Mouse (Mus musculus) ES-E14 (cell line): Measurements from ENCODE around the gene Mtcl1. TPM values are rescaled to one million over a fixed set of nuclear protein-coding genes. Genes with fewer than 3 reads are reported as not detected.

Source experiments
- DNase-seq: peaks from one replicate; pipeline ENCODE4 v3.0.0-alpha.2; 2013; ENCODE audit warnings: low read depth, low spot score
- H3K27ac ChIP-seq: 2 replicates; pipeline ENCODE4 v1.5.1; 2012; ENCODE audit warnings: low read depth, mild to moderate bottlenecking, low read length, moderate library complexity, mixed read lengths; ENCODE audit not compliant: poor library complexity, insufficient read depth, severe bottlenecking
- H3K36me3 ChIP-seq: 2 replicates; pipeline ENCODE4 v1.6.1; 2012; ENCODE audit warnings: mild to moderate bottlenecking, low read length, moderate library complexity, mixed read lengths; ENCODE audit not compliant: control insufficient read depth, poor library complexity, insufficient read depth, severe bottlenecking
- H3K4me1 ChIP-seq, 2 experiments: fragments of 150-350 bp in 1 of 2; sonication (generic) in 1 of 2; 2 replicates each; pipeline ENCODE4 v1.6.1; 2012; ENCODE audit warnings: low read length in 2 of 2, mild to moderate bottlenecking in 1 of 2, mixed read lengths in 1 of 2; ENCODE audit not compliant: control insufficient read depth in 2 of 2, insufficient read depth in 2 of 2, poor library complexity in 1 of 2
- H3K4me3 ChIP-seq, 2 experiments: fragments of 150-350 bp in 1 of 2; sonication (generic) in 1 of 2; 2 replicates each; pipeline ENCODE4 v1.5.1; 2012; ENCODE audit warnings: low read length in 2 of 2, low read depth in 1 of 2, mild to moderate bottlenecking in 1 of 2, mixed read lengths in 1 of 2; ENCODE audit not compliant: insufficient read depth in 1 of 2, poor library complexity in 1 of 2, severe bottlenecking in 1 of 2
- H3K9ac ChIP-seq: 2 replicates; pipeline ENCODE4 v1.6.1; 2012; ENCODE audit warnings: low read depth, mild to moderate bottlenecking, low read length, mixed read lengths; ENCODE audit not compliant: poor library complexity, insufficient read depth, severe bottlenecking
- H3K9me3 ChIP-seq: fragments of 150-350 bp; sonication (generic); 2 replicates; pipeline ENCODE4 v1.6.1; 2012; ENCODE audit warnings: low read depth, mild to moderate bottlenecking, low read length; ENCODE audit not compliant: control insufficient read depth, insufficient read depth
- CHD2 ChIP-seq: IDR thresholded peaks from 2 replicates; pipeline ENCODE4 v1.6.1; 2014; ENCODE audit warnings: mild to moderate bottlenecking, low read depth, low read length, inconsistent platforms
- HCFC1 ChIP-seq: IDR thresholded peaks from 2 replicates; pipeline ENCODE4 v1.6.1; 2012; ENCODE audit warnings: low read length, inconsistent platforms, borderline replicate concordance; ENCODE audit not compliant: insufficient read depth
- MAFK ChIP-seq: IDR thresholded peaks from 2 replicates; pipeline ENCODE4 v1.6.1; 2014; ENCODE audit warnings: mild to moderate bottlenecking, low read depth, low read length, inconsistent platforms; ENCODE audit not compliant: insufficient read depth
- ZC3H11A ChIP-seq: IDR thresholded peaks from 2 replicates; pipeline ENCODE4 v1.6.1; 2012; ENCODE audit warnings: low read depth, mild to moderate bottlenecking, inconsistent platforms, low read length, borderline replicate concordance
- ZNF384 ChIP-seq: IDR thresholded peaks from 2 replicates; pipeline ENCODE4 v1.6.1; 2012; ENCODE audit warnings: low read depth, low read length, inconsistent platforms
- in situ Hi-C, 2 experiments: fragments of 600-800 bp; cut with MboI; formaldehyde crosslinking; loops; one replicate each; pipeline ENCODE4 v1.15.1; 2025; ENCODE audit warnings: low sequenced_read_pairs in 2 of 2, inconsistent platforms in 1 of 2; ENCODE audit not compliant: unreplicated experiment in 2 of 2
- total RNA-seq: library from RNA; depleted of rRNA; stranded (reverse); fragments of 300-350 nt; gene quantifications from 2 replicates; pipeline ENCODE4 v1.2.3, GENCODE M21; 2012

Gene Mtcl1
- total RNA-seq, 1 experiment: 75.8 TPM

DNA sequence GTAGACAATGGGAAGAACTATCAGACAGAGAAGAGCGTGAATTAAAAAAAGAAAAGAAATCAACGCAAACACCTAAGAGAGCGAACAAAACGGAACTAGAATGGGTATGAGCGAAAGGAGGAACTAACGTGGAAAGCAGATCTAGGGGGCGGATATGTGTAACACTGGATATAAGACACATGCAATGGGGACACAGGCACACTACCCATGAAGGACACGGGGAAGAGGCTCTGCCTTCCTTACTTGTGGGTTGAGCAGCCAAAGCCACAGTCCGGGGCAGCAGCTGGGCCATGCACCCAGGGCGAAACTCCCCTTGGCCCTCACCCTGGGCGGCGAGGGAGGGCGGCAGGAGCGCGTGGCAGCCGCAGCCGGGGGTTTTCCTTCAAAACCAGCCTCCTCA is 71.4 kb downstream of the Mtcl1 start:
- Histone ChIP-seq H3K36me3 (peaks cover 53% of the 10 kb centered on the region), H3K27ac (no peak overlapping the region), H3K4me1 (peaks cover 2 to 21% of the 10 kb centered on the region in 2 experiments), H3K4me3 (no peak overlapping the region), H3K9ac (no peak overlapping the region), H3K9me3 (no peaks in the 10 kb centered on the region)
- in situ Hi-C loops: no loop called here
- DNase-seq: no peak
- TF ChIP-seq CHD2: no peak
- no peak for TF ChIP-seq ZNF384
- no peak for TF ChIP-seq MAFK
- no peak for TF ChIP-seq ZC3H11A
- no peak for TF ChIP-seq HCFC1

DNA sequence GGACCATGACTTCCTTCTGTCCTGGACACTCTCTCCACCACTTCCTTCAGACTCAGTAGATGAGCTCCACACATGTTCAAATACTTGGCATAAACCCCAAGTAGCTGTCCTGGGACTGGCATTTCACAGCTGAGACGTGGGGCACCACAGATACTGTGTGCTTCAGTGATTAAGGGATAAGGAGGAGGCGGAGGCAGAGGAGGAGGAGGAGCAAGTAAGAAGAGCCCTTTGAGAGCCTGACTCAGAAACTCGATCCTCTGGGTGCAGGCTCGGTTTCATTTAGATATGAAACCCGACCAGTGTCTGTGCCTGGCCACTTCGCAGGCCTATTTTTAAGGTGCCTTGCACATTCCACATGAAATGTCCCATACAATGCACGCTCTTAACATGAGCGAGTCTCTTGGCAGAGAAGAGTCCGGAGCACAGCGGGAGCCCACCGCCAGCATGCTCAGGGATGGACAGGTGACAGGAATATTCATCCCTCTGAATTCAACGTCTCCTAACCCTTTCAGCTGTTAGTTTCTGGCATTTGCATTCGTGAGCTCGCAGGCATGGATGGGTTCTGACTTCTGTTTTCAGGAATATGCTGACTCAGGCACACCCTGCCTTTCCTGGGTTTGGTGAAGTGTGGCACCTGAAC is 74.8 kb downstream of the Mtcl1 start:
- Histone ChIP-seq H3K9ac (no peak overlapping the region), H3K27ac (no peak overlapping the region), H3K9me3 (no peaks in the 10 kb centered on the region), H3K4me3 (no peak overlapping the region), H3K36me3 (peaks cover 55% of the 10 kb centered on the region), H3K4me1 (peaks cover 2 to 18% of the 10 kb centered on the region in 2 experiments)
- TF ChIP-seq CHD2 (no peak), ZNF384 (no peak), MAFK (peak; percentile 79), HCFC1 (no peak), ZC3H11A (no peak)
- in situ Hi-C loops: no loop called here
- DNase-seq: no peak

DNA sequence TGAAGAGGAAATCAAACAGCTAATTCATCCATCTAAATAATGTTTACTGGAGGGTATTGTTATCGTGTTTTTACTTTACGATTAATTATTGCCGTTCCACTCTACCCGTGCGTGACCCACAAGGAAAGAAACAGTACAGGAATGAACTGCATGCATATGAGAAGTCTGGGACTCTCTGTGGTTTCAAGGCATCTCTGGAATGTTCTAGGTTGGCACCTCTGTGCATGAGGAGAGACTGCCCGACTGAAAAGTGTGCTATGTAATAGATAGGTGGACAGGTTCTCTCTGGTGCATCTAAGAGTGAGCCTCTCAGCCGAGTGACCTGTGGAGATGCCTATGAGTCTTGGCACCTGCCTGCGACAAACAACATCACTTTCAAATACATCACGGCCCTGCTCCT is 78.7 kb downstream of the Mtcl1 start:
- H3K36me3 ChIP-seq: peaks cover 46% of the 10 kb centered on the region

GRCm38 (mm10) chr17:66369777-66370176 is 79.8 kb downstream of the Mtcl1 start:
- Histone ChIP-seq H3K4me3 (no peak overlapping the region), H3K9ac (no peak overlapping the region), H3K27ac (no peak overlapping the region), H3K4me1 (peaks cover 0 to 7% of the 10 kb centered on the region in 2 experiments; a peak in 3 of 4 replicates), H3K36me3 (peaks cover 41% of the 10 kb centered on the region), H3K9me3 (no peaks in the 10 kb centered on the region)
- TF ChIP-seq ZC3H11A: no peak
- TF ChIP-seq ZNF384: no peak
- TF ChIP-seq MAFK: no peak
- no peak for TF ChIP-seq HCFC1
- TF ChIP-seq CHD2: no peak
- in situ Hi-C loops: no loop called here
- DNase-seq: no peak

More for the DNA sequence above, 78.7 kb downstream of the Mtcl1 start:
- no peak overlapping the region for H3K27ac ChIP-seq
- H3K4me3 ChIP-seq: no peak overlapping the region
- H3K9ac ChIP-seq: no peak overlapping the region
- DNase-seq: no peak
- no peak for TF ChIP-seq MAFK
- TF ChIP-seq CHD2: no peak
- TF ChIP-seq ZNF384: no peak
- TF ChIP-seq ZC3H11A: no peak
- TF ChIP-seq HCFC1: no peak
- no peaks in the 10 kb centered on the region for H3K9me3 ChIP-seq
- in situ Hi-C loops: no loop called here
- H3K4me1 ChIP-seq: peaks cover 0 to 13% of the 10 kb centered on the region in 2 experiments; a peak in 3 of 4 replicates
